Mouse (Mus musculus) kidney, embryonic 14.5 days (tissue): ENCODE measurements around the gene Zfp46. TPM values are rescaled to one million over a fixed set of nuclear protein-coding genes. Genes with fewer than 3 reads are reported as not detected.

ENCODE experiments used
- ATAC-seq: fragments of 200-750 bp; cut with Nextera tagmentation; 2 replicates; pipeline ENCODE4 v1.8.0; 2017; ENCODE audit warnings: moderate number of reproducible peaks, mild to moderate bottlenecking, moderate TSS enrichment, moderate library complexity; ENCODE audit not compliant: low FRiP score, low TSS enrichment
- H3K27ac ChIP-seq: fragments of 300-500 bp; sonication (generic); 2 replicates; pipeline ENCODE4 v1.5.1; 2014; ENCODE audit warnings: low read depth, mild to moderate bottlenecking, low read length, moderate library complexity, mixed read lengths
- H3K27me3 ChIP-seq: fragments of 300-500 bp; sonication (generic); 2 replicates; pipeline ENCODE4 v1.6.1; 2014; ENCODE audit warnings: mild to moderate bottlenecking, low read length; ENCODE audit not compliant: control insufficient read depth, insufficient read depth
- H3K36me3 ChIP-seq: fragments of 300-500 bp; sonication (generic); 2 replicates; pipeline ENCODE4 v1.6.1; 2014; ENCODE audit warnings: low read length, mixed read lengths; ENCODE audit not compliant: control insufficient read depth, insufficient read depth
- H3K4me1 ChIP-seq: fragments of 300-500 bp; sonication (generic); 2 replicates; pipeline ENCODE4 v1.6.1; 2014; ENCODE audit warnings: low read length, mixed read lengths; ENCODE audit not compliant: control insufficient read depth, insufficient read depth
- H3K4me2 ChIP-seq: fragments of 300-500 bp; sonication (generic); replicated peaks from 2 replicates; pipeline ENCODE4 v1.6.1; 2014; ENCODE audit warnings: low read depth, mild to moderate bottlenecking, low read length
- H3K4me3 ChIP-seq: fragments of 300-500 bp; sonication (generic); 2 replicates; pipeline ENCODE4 v1.5.1; 2014; ENCODE audit warnings: mild to moderate bottlenecking, low read length
- H3K9ac ChIP-seq: fragments of 300-500 bp; sonication (generic); 2 replicates; pipeline ENCODE4 v1.6.1; 2014; ENCODE audit warnings: low read depth, mild to moderate bottlenecking, low read length, moderate library complexity
- H3K9me3 ChIP-seq: fragments of 300-500 bp; sonication (generic); 2 replicates; pipeline ENCODE4 v1.6.1; 2016; ENCODE audit warnings: low read length; ENCODE audit not compliant: control insufficient read depth
- WGBS: fragments of 180-500 bp; shearing (Covaris S2); extraction: QIAGEN DNeasy Blood & Tissue Kit; methylation state at CpG from one replicate; pipeline ENCODE4 v1.1.7; 2014; 5-methylcytosine and 5-hydroxymethylcytosine counted together
- polyA plus RNA-seq: library from polyadenylated mRNA; unstranded; fragments of >200 nt; fragmentation: Nextera tagmentation; extraction: Ambion mirVana; gene quantifications from 2 replicates; pipeline ENCODE4 v1.2.1, GENCODE M21; 2014

Gene Zfp46
- polyA plus RNA-seq, 1 experiment from 2014 or later = 22.0 TPM

DNA sequence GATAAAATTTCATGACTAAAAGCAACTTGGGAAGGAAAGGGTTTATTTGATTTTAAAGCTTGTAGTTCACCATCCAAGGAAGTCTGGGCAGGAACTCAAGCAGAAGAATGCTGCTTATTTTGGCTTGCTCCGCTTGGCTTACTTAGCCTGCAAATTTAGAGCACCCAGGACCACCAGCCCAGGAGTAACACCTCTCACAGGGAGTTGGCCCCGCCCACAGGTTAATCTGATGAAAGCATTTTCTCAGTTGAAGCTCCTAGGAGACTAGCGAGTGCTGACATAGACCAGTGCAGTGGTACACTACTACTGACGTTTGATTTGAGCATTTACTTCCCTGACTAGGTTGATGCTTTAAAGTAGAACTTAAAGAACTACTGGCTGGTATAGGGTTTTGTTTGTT, 52.6 kb downstream of the Zfp46 start:
- H3K9me3 ChIP-seq = no peaks in the 10 kb centered on the region
- H3K9ac ChIP-seq = no peak overlapping the region
- no peak for ATAC-seq
- H3K36me3 ChIP-seq = peaks cover 74% of the 10 kb centered on the region
- H3K27ac ChIP-seq = no peak overlapping the region
- no peaks in the 10 kb centered on the region for H3K27me3 ChIP-seq
- H3K4me1 ChIP-seq = no peaks in the 10 kb centered on the region
- 69% methylated on average over 4 of the region's 4 CpGs for WGBS
- no peak overlapping the region for H3K4me3 ChIP-seq
- H3K4me2 ChIP-seq = no peak overlapping the region

Other genes starting within 250 kb of the Zfp46 start
- gene Rpl11, start 231.3 kb upstream of the Zfp46 start, polyA plus RNA-seq = 527 and 692 TPM in 2 replicates
- gene Id3, start 141.2 kb upstream of the Zfp46 start, polyA plus RNA-seq = 848 and 979 TPM in 2 replicates
- gene E2f2, start 112.3 kb upstream of the Zfp46 start, polyA plus RNA-seq = 5.7 and 6.0 TPM in 2 replicates
- gene Asap3, start 78.3 kb upstream of the Zfp46 start, polyA plus RNA-seq = 2.0 and 3.0 TPM in 2 replicates
- gene Tcea3, start 37.0 kb upstream of the Zfp46 start, polyA plus RNA-seq = 5.4 and 6.3 TPM in 2 replicates
- 115 and 180 TPM in 2 replicates for gene Hnrnpr, start 26.3 kb downstream of the Zfp46 start, polyA plus RNA-seq
- 0.47 and 0.60 TPM in 2 replicates for gene Htr1d, start 138.8 kb downstream of the Zfp46 start, polyA plus RNA-seq
- 0.16 and 0.54 TPM in 2 replicates for gene 6030445D17Rik, start 177.6 kb downstream of the Zfp46 start, polyA plus RNA-seq
- gene Luzp1, start 185.1 kb downstream of the Zfp46 start, polyA plus RNA-seq = 140 and 144 TPM in 2 replicates